Mouse (Mus musculus) cerebellum, adult (tissue): ENCODE data around the gene Utp4.
A peak's percentile ranks its signal among the peaks of the same experiment; 100 is the strongest.
"Not testable (repeated sequence)": the region's sequence is repeated elsewhere in the genome, so short reads cannot be mapped to it uniquely, and the experiment has no call there.

Experiments
- ATAC-seq: cut with Nextera tagmentation; 2 replicates; pipeline ENCODE4 v1.9.2; 2017; ENCODE audit warnings: mild to moderate bottlenecking, moderate library complexity, mixed read lengths; ENCODE audit not compliant: insufficient number of reproducible peaks, low FRiP score, low TSS enrichment

The Utp4 gene

GRCm38 (mm10) chr8:106899473-106899872 lies 6.0 kb downstream of the Utp4 start:
- ATAC-seq, result no peak

DNA sequence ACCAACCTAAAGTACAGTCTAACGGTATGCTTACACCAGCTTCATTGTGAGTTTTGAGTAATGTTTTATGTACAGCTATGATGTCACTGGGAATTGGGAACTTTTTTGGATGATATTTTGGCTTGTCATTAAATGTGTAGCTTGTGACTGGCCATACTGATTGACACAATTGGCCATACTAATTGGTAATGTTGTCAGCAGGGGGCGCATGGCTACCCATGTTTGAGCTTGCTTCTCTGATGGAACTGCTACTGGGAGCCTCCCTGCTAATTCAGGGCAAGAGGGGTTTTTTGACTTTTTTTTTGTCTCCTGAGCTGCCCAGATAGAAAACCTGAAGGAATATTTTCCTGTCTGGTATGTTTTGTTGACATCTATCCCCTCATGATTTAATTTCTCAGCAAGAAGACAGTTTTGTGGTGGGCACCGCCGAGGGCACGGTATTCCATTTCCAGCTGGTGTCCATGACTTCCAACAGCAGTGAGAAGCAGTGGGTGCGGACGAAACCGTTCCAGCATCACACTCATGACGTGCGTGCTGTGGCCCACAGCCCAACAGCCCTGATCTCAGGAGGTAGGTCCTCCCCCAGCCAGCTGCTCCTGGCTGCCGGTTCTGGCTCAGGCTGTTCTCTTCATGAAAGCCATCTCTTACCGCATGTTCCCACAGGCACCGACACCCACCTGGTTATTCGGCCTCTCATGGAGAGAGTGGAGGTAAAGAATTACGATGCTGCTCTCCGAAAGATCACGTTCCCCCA lies 12.5 kb downstream of the Utp4 start:
- ATAC-seq, result no peak

GRCm38 (mm10) chr8:106906635-106907034 lies 13.2 kb downstream of the Utp4 start:
- no peak for ATAC-seq

GRCm38 (mm10) chr8:106907450-106907849 lies 14.0 kb downstream of the Utp4 start:
- no peak for ATAC-seq

DNA sequence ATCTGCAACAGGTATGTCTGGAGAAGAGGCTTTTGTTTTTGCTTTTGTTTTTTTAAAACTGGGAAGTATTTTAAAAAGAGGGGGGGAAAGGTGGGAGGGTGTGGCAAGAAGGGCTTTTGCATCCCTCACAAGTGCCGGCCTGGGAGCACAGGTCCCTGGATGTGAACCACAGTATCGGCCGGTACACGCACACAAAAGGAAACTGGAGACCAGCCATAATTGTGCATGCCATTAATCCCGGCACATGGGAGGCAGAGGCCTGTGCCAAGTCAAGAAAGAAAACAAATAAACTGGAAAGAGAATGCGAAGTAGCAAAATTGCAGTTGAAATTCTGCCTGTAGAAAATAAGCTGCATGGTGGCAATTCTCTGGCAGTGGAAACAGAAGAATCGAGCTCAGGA lies 14.9 kb downstream of the Utp4 start:
- ATAC-seq, result no peak

GRCm38 (mm10) chr8:106913631-106914030 lies 20.2 kb downstream of the Utp4 start:
- no peak for ATAC-seq

DNA sequence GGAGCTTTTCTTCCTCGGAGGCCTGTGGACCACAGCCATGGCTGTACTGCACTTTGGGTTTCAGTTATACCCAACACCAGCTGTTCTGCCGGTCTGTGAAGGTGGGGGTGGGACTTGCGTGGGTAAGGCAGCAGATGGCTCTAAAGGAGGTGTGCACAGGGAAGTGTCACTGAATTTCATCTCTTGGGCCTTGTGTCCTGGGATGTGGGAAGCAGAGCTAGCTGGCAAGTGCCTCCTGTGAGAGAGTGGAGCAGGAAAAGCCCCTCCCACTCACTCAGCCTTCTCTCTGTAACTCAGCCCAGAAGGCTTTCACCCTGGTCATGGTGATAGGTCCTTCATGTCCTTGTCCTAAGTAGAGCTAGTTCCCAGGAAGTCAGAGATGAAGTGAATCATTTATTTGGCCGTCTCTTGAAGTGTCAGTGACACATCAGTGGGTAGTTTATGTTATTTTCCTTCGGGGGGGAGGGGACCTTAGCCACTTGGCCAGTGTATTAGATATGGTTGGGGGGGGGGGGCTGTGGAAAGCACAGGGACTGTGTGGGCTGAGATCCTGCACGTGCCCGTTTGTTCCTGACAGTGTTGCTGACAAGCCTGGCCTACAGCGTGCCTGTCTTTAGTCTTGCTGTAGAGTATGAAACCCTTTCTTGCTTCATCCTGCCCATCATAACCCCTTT lies 26.4 kb downstream of the Utp4 start:
- no peak for ATAC-seq

- no peak for ATAC-seq
Observed at GRCm38 (mm10) chr8:106920395-106920741, 26.9 kb downstream of the Utp4 start.

- no peak for ATAC-seq
Observed at GRCm38 (mm10) chr8:106924057-106924456, 30.6 kb downstream of the Utp4 start.

DNA sequence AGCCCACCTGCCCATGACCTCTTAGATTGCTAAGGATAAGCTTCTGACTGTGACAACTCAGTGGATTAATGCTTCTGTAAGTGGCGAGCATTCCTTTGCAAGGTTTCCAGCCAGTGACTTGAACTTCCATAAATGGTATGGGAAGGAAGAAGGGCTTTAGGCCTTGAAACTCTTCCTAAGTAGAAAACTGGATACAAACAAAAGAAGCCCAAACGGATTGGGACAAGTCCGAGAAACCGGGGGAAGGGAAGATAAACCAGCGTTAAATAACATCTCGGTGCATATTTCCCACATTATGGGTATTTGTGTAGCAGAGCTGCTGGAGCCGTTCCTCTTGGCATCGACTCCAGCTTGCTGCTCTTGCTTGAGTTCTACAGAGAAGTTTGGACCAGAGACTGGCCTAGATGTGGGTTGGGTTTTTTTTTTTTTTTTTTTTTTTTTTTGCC lies 31.5 kb downstream of the Utp4 start:
- no peak for ATAC-seq

GRCm38 (mm10) chr8:106925446-106925845 lies 32.0 kb downstream of the Utp4 start:
- no peak for ATAC-seq

- ATAC-seq, result 0 out of 2 replicates have a peak, but pooled peaks have one; percentile 36
Observed at GRCm38 (mm10) chr8:106927247-106927646, 33.8 kb downstream of the Utp4 start.

DNA sequence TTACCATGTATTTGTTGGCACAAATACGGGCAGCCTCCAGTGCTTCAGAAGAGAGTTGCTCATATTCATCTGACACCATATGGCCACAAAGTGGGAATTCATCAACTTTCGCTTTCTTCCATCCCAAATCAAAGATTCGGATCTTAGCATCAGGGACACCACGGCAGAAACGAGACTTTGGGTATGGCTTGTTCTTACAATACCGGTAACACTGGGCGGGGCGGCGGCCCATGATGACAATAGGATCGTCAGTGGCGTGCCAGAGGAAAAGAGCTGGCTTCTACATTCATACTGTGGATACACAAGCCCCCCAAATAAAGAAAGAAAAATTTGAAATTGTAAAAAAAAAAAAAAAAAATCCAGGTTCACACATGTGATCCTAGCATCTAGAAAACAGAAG lies 34.7 kb downstream of the Utp4 start:
- not testable (repeated sequence) for ATAC-seq

DNA sequence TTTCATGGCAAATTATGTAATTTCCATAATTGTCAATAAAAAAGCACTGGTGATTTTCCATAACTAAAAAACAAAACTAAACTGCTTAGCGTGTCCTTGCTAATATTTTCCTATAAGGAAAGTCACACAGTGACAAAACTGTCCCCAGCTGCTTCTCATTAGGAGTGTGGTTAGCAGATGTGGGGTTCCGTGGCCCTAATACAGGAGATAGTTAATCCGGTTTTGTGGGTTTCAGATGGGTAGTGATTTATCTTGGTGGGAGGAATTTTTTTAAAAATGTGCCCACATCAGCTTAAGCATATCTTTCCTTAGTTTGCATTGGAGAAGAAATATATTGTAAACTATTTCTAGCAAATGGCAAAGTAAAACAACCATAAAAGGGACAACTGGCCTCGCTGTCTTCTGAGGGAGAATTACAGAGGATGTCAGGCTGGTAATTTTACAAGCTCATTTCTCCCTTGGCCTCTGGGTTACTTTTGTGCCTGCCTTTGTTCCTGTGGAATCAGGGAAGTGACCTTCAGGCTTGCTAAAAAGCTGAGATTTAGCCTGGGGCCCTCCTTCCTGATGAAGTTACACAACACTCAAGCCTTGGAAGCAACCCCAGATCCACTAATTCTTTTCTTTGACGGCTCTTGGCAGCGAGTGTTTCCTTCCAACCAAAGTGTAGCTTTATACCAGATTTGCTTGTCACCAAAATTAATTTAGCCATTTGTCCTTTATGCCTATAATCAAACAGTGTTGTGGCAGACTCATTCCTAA lies 35.9 kb downstream of the Utp4 start:
- ATAC-seq, result no peak

- no peak for ATAC-seq
Observed at GRCm38 (mm10) chr8:106929921-106930320, 36.5 kb downstream of the Utp4 start.

DNA sequence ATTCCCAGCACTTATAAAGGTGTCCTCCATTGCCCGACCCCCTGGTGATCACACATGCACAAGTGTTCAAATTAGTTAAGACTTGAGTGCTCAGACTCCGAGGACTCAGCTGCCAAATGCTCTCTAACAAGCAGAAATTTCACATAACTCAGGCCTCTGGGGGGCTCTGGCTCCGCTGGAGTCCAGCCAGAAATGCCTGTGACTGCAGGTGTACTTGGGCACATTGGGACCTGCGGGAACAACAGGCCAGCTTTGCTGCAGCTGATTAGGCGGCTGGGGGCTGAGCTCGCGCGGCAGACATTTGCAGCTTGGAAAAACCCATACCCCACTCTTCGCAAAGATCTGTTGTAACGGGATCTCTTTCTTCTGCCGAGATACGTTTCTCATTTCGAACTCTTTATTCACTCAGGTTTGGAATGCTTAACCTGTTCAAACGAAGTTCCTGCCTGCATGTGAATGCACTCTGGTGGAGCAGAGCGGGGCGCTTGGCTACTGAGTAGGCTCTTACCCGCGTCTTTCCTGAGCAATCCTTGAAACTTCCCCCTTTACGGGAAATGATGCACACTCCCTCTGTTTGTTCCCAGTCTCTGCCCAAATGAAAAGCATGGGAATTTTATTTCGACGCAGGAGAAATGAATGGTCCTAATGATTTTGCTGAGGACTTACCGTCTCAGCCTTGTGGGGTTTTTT lies 39.1 kb downstream of the Utp4 start:
- no peak for ATAC-seq

DNA sequence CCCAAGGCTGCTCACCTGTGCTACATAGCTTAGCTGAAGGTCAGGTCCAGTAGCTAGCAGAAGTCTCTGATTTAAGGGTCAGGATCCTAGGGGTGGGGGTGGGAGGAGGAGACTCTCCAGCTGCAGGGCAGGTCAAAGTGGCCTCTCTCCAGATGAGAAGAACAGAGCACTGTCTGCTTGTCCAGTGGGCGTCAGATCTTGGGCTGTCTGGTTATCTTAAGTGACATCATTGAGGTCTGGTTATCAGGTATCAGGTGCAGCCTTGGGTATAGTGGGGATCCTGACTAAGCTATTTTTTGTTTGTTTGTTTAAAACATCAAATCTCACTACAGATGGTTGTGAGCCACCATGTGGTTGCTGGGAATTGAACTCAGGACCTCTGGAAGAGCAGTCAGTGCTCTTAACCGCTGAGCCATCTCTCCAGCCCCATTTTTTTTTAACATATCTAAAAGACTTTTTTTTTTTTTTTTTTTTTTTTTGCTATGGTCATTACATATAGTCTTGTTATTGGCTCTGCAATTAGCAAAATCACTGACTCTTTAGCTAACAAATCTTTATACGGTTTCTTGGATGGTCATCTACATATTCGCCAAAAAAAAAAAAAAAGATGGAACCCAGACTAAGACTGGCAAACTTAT lies 40.2 kb downstream of the Utp4 start:
- ATAC-seq, result no peak

GRCm38 (mm10) chr8:106934226-106934977 lies 41.0 kb downstream of the Utp4 start:
- no peak for ATAC-seq

GRCm38 (mm10) chr8:106935324-106935869 lies 42.0 kb downstream of the Utp4 start, which contains the start of gene Sntb2:
TSS of gene Sntb2 (plus strand) at chr8:106935750.
- ATAC-seq, result peak; percentile 73
